Mouse (Mus musculus) spleen, adult 2 months (tissue): ENCODE measurements around the gene Ptger1.

Experiments
- CTCF ChIP-seq: fragments of 200-500 bp; IDR thresholded peaks from 2 replicates; pipeline ENCODE4 v1.5.1; 2011; ENCODE audit warnings: mild to moderate bottlenecking, inconsistent platforms; ENCODE audit not compliant: insufficient read depth, insufficient read length, insufficient replicate concordance; ENCODE audit errors: extremely low read depth
- POLR2A ChIP-seq: fragments of 200-500 bp; IDR thresholded peaks from 2 replicates; pipeline ENCODE4 v1.6.1; 2011; ENCODE audit warnings: low read depth, low read length, inconsistent platforms

- TF ChIP-seq CTCF (no peak), POLR2A (no peak)
Observed at GRCm38 (mm10) chr8:83621691-83622388, 44.6 kb upstream of the Ptger1 start.
